Mouse (Mus musculus) megakaryocyte progenitor cell, adult 5-6 weeks (primary cell): ENCODE results near the gene Sstr2. TPM values are rescaled to one million over a fixed set of nuclear protein-coding genes. Genes with fewer than 3 reads are reported as not detected.
"Not testable (repeated sequence)": the region's sequence is repeated elsewhere in the genome, so short reads cannot be mapped to it uniquely, and the experiment has no call there.

Experiments
- ATAC-seq: replicated peaks from 2 replicates; pipeline ENCODE4 v1.8.0; 2016; ENCODE audit warnings: mild to moderate bottlenecking, moderate TSS enrichment, inconsistent platforms; ENCODE audit not compliant: poor library complexity
- total RNA-seq, 2 experiments: library from RNA; stranded (forward) in 1 of 2; stranded (reverse) in 1 of 2; fragments of 157-497, 149-512 nt in 1 of 2; fragments of 200-1000 nt in 1 of 2; gene quantifications; 2 replicates each; pipeline versions ENCODE4 v1.2.3 to v1.2.4; 2015 to 2017

Gene Sstr2
- total RNA-seq, 2 experiments from 2014 or later: 0.35 TPM; not detected in 1

DNA sequence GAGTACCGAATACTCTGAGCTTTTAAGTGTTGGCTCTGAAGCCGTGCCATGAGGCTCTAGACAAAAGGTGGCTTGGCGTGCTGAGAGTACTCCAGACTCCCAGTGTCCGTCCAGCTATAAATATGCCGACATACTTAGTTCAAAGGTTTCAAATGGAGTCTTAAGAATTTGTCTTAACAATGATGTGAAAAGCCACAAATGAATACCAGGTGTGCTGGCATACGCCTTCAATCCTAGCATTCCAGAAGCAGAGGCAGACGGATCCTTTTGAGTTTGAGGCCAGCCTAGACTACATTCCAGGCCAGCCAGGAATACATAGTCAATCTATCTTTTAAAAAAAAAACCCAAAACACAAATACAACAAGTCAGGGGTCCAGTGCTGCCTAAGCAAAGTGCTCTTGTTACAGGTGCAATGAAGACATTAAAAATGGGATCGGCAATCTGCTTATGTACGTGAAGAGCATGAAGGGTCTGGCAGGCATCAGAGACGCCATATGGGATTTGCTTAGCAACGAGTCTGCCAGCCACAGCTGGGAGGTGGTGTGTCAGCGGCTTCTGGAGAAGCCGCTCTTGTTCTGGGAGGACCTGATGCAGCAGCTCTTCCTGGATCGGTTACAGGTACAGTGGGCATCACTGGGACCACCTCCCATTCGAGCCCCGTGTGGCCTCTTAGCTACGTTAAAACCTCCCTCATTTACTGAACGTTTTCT is 35.6 kb downstream of the Sstr2 start:
- ATAC-seq: no peak

DNA sequence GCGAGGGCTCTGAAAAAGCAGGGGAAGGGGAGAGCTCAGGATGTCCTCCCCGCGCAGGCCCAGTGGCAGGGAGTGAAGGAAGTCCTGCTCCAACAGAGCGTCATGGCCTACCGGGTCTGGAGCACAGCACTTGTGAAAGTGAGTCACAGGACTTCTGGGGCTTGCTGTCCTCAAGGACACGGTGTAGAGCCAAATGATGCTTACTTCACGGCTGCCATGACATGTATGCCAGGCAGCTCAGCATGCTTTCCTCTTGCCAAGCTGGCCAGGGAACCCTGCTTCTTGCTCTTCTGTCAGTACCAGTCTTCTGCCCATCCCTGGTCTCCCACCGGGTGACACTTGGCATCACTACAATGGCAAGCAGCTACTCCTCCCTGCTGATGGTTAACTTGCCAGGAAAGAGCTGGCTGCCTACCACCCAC is 37.4 kb downstream of the Sstr2 start:
- no peak for ATAC-seq

DNA sequence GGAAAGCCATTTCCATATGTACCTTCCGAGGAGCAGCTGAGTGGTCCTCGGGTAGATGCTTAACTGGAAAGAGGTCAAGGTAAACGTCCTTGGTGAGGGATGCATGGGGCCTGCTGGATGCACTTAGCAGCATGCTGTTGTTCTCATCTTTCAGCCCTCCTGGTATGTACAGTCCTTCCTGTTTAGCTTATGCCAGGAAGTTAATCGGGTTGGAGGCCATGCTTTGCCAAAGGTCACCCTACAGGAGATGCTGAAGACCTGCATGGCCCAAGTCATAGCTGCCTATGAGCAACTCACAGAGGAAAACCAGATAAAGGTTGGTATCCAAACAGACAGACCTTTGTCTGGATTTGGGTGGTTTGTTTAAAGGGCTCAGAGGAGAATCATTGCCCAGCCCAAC is 38.1 kb downstream of the Sstr2 start:
- no peak for ATAC-seq

- ATAC-seq: no peak
Measured at GRCm38 (mm10) chr11:113658319-113658718, 39.2 kb downstream of the Sstr2 start.

GRCm38 (mm10) chr11:113658763-113659162 is 39.6 kb downstream of the Sstr2 start:
- no peak for ATAC-seq

- not testable (repeated sequence) for ATAC-seq
Measured at GRCm38 (mm10) chr11:113660213-113660612, 41.1 kb downstream of the Sstr2 start.

GRCm38 (mm10) chr11:113660940-113661339 is 41.8 kb downstream of the Sstr2 start:
- peak; percentile 81 for ATAC-seq

- ATAC-seq: peak; percentile 14
Measured at GRCm38 (mm10) chr11:113661835-113662351, 42.8 kb downstream of the Sstr2 start.

DNA sequence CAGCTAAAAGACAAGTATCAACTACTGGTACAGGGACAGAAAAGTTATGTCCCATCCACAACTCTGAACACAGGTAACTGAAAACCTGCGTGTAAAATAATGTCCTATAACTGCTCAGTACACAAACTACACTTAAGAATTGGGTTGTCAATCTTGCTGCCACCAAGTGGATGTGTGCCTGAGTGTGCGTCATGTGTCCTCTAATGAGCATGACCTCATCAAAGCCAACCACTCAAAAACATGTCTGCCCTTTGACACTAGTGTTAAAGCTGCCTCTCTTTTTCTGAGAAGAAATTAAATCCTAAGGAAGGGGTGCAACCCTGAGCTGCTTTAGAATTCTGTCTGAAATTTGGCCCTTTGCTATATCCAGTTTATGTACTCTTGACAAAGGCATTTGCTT is 45.1 kb downstream of the Sstr2 start:
- no peak for ATAC-seq

DNA sequence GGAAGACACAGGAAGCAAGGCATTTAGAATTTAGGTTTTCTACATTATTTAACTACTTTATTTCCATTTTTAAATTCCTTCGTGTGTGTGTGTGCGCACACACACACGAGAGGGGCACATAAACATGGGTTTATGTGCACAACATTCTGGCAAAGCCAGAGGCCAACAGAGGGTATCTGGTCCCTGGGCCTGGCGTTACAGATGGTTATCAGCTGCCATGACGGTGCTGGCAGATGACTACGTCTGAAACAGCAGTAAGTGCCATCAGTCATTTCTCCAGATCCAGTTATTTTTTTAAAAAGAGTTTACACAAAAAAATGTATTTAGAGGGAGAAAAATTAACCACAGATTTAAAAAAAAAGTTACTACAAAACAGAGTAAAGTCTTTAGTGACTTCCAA is 47.1 kb downstream of the Sstr2 start:
- no peak for ATAC-seq

DNA sequence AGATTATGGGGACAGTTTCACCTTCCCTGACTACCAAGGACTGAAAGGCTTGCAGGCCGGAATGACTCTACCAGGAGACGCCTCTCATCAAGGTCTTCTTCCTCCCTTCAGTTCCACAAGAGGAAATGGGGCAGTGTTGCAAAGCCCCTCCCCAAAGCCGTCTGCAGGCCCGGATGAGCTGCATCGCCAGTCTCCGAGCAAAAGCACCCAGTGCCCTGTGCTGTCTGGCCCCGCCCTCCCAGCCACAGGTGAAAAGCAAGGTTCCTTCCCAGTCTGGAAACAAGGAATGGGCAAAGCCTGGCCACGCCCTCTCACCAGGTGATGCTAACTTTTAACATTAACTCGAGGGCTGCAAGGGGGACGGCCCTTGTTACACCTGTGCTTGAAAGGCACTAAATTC is 47.5 kb downstream of the Sstr2 start:
- peak; percentile 43 for ATAC-seq

DNA sequence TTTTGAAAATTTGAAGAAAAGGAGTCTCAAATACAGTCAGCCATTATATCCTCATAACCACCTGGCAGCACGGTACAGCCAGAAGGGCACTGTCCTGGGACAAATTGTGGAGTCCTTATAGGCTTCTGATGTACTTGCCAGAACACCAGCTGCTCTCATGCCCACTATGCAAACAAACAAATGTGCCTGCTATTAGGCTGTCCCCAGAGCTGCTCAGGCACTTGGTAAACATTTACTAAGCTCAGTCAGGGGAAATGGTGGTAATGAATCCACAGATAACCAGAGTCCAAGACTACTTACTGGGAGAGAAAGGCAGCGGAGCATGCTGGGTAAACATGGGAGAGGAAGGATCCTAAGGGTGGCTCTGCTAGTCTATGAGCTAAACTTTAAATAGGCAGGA is 48.0 kb downstream of the Sstr2 start:
- ATAC-seq: no peak

DNA sequence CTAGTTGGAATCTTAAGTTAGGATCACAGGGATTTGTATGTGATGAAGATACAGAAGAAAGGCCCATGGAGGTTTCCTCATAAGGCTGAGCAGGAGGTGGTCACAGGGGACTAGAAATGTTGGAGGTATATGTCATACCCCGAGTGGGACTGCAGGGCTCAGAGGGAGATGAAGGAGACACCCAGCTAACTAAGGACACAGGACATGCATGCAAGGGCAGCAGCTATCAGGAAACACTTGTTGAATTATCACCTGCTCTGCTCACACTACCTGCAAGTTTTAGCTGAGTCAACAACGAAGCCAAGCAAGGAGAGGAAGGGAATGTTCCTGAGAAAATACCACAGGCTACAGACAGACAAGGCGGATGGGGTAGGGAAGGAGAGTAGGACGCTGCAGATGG is 48.6 kb downstream of the Sstr2 start:
- ATAC-seq: no peak

DNA sequence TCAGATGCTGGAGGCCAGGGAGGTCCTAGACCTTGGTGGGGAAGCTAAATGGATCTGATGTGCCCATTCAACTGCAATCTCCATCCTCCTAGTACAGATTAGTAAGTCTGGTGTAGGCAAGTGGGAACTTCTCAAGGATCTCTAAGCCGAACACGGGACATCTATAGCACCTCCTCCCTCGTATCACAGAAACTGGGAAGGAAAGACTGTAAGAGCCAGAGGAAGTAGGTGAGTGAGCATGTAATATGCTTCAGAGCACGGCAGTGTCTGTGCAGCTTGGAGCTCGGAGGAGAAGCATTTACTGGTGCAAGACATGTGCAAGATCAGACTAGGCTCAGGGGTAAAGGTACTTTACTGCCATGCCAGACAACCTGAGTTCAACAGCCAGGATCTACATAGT is 49.7 kb downstream of the Sstr2 start:
- ATAC-seq: no peak

- ATAC-seq: peak; percentile 59
Measured at GRCm38 (mm10) chr11:113669711-113670110, 50.6 kb downstream of the Sstr2 start.

- ATAC-seq: no peak
Measured at GRCm38 (mm10) chr11:113673614-113674013, 54.5 kb downstream of the Sstr2 start.

DNA sequence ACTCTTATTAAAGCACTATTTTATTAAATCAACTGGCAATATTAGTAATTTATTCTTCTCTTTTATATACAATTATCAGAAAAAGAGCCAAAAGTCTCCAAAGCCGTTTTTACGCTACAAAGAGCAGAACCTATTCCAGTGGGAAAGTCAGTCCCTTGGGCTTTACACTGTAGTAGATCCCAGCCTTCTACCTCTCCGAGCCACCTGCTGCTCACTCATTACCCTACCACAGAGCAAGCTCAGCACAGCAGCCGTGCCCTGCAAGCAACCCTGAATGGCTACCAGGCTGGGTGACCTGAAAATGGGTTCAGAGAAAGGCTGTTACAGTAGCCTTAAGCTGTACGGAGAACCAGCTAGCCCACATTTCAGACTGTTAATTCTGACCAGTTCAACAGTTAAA is 55.5 kb downstream of the Sstr2 start:
- ATAC-seq: no peak

Other genes with a start within 250 kb of the Sstr2 start
- 26.0 and 29.0 TPM in 2 replicates for gene Cog1, start 29.8 kb downstream of the Sstr2 start, total RNA-seq (2015)
- gene Cog1, start 29.8 kb downstream of the Sstr2 start, total RNA-seq (2017): 13.7 and 13.9 TPM in 2 replicates
- 25.6 and 30.9 TPM in 2 replicates for gene Slc39a11, start 30.7 kb downstream of the Sstr2 start, total RNA-seq (2015)
- 30.9 and 32.6 TPM in 2 replicates for gene Slc39a11, start 30.7 kb downstream of the Sstr2 start, total RNA-seq (2017)
- gene Fam104a, start 64.8 kb downstream of the Sstr2 start, total RNA-seq (2015): 12.3 and 13.7 TPM in 2 replicates
- gene Fam104a, start 64.8 kb downstream of the Sstr2 start, total RNA-seq (2017): 16.0 and 20.0 TPM in 2 replicates
- gene D11Wsu47e, start 65.1 kb downstream of the Sstr2 start, total RNA-seq (2015): 8.8 and 10.9 TPM in 2 replicates
- gene D11Wsu47e, start 65.1 kb downstream of the Sstr2 start, total RNA-seq (2017): 16.9 and 17.3 TPM in 2 replicates
- not detected in 2 replicates for gene Cpsf4l, start 90.7 kb downstream of the Sstr2 start, total RNA-seq (2015)
- gene Cpsf4l, start 90.7 kb downstream of the Sstr2 start, total RNA-seq (2017): not detected in 2 replicates
- 10.0 and 10.3 TPM in 2 replicates for gene Cdc42ep4, start 132.5 kb downstream of the Sstr2 start, total RNA-seq (2015)
- gene Cdc42ep4, start 132.5 kb downstream of the Sstr2 start, total RNA-seq (2017): 14.5 and 14.7 TPM in 2 replicates